Mouse (Mus musculus) testis, adult 2 months (tissue): ENCODE measurements at regions not wholly inside any gene's neighbourhood (a gene's known extent, or its start where the extent isn't known, plus 50 kb on each side); places are given as distances from the start of the nearest gene placed in this dataset.

Experiments
- CTCF ChIP-seq: fragments of 200-500 bp; IDR thresholded peaks from 2 replicates; pipeline ENCODE4 v1.5.1; 2012; ENCODE audit warnings: low read depth, mild to moderate bottlenecking, inconsistent platforms, low read length, moderate library complexity; ENCODE audit not compliant: control insufficient read depth, insufficient read depth, insufficient replicate concordance
- POLR2A ChIP-seq: fragments of 200-500 bp; IDR thresholded peaks from 2 replicates; pipeline ENCODE4 v1.6.1; 2012; ENCODE audit warnings: low read depth, mild to moderate bottlenecking, inconsistent platforms, low read length, moderate library complexity; ENCODE audit not compliant: control insufficient read depth

DNA sequence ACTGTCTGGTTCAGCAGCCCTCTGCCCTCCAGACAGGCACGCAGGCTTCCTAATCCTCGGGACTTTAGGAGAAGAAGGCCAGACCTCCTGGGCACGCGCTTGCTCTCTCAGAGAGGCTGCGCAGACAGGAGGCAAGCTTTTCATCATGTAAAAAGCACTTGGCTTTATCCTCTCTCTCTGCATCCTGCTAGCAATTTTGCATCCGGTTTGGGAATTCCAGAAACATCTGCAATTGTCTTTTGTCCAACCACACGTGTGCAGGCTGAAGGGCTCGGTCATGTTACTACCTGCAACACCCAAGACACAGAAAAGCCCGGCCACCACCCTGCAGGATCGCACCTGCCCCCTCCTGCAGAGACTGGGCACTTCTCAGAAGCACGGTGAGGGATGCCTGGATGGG, 323.3 kb downstream of the Sox9 start:
- TF ChIP-seq POLR2A, result no peak
- no peak for TF ChIP-seq CTCF
